In genomic region chr17:80887021-80887748, GRCm38 (mm10) we compare ENCODE assay signal across 9 mouse cellular contexts. TPM values are rescaled to one million over a fixed set of nuclear protein-coding genes. Genes with fewer than 3 reads are reported as not detected.
A peak's percentile ranks its signal among the peaks of the same experiment; 100 is the strongest.
DNase-seq lines count a peak whose midpoint lies in the region; ATAC-seq and TF ChIP-seq lines count a peak whose summit lies in the region.
"Had no signal": no experiment of that assay in that cellular context is flagged by ENCODE, and none has a peak within 500 bp of the region (broad histone marks: within the 10 kb centered on the region; RNA-seq: fewer than 3 reads in every experiment).

No protein-coding gene starts in this region.

- H3K27me3 ChIP-seq in heart, adult 2 months (ENCODE audit: control insufficient read depth, insufficient read depth, low read length) = no peaks in the 10 kb centered on the region
- H3K27me3 ChIP-seq in midbrain, embryonic 14.5 days (ENCODE audit: control insufficient read depth, insufficient read depth, low read length) = no peaks in the 10 kb centered on the region

- DNase-seq in heart, adult 2 months = peak in 1 of 2 experiments; percentile 28
- DNase-seq in heart, postnatal 36 days = no peak
- peak; percentile 58 for DNase-seq in cerebellum, adult 9-11 months
- DNase-seq in forelimb bud, embryonic 11.5 days (ENCODE audit: low read depth, low spot score) = peak; percentile 92
- peak; percentile 76 for DNase-seq in midbrain, embryonic 14.5 days
- no peak for DNase-seq in thymus, postnatal 0 days (ENCODE audit: low spot score)
- no peak for DNase-seq in left cerebral cortex, postnatal 14 days (ENCODE audit: low spot score in 2 of 2)
- DNase-seq in gastrocnemius, postnatal 36 days = no peak
- DNase-seq: adrenal gland, adult 8-10 months had no signal

- no peaks in the 10 kb centered on the region for H3K36me3 ChIP-seq in heart, adult 2 months (ENCODE audit: control insufficient read depth, insufficient read depth, low read length)
- no peaks in the 10 kb centered on the region for H3K36me3 ChIP-seq in midbrain, embryonic 14.5 days (ENCODE audit: control insufficient read depth, insufficient read depth, low read length)

- no peaks in the 10 kb centered on the region for H3K79me2 ChIP-seq in heart, adult 2 months (replicated peaks; ENCODE audit: control insufficient read depth, insufficient read depth, low read length)

- H3K4me1 ChIP-seq in heart, adult 2 months (ENCODE audit: control insufficient read depth, insufficient read depth, low read length) = peaks cover 4% of the 10 kb centered on the region
- peaks cover 22% of the 10 kb centered on the region for H3K4me1 ChIP-seq in midbrain, embryonic 14.5 days (ENCODE audit: control insufficient read depth, insufficient read depth, low read length)

- no peak for TF ChIP-seq POLR2A in heart, adult 2 months (IDR thresholded peaks at IDR 0.05; ENCODE audit: insufficient read depth, low read depth, low read length)

- no peak for TF ChIP-seq CTCF in heart, adult 2 months (IDR thresholded peaks at IDR 0.05)

- 0 out of 2 replicates have a peak overlapping the region, but pooled peaks have one; percentile 14 for H3K4me3 ChIP-seq in heart, adult 2 months
- H3K4me3 ChIP-seq in midbrain, embryonic 14.5 days (replicated peaks; ENCODE audit: low read depth, low read length) = no peak overlapping the region

- intact Hi-C loops in heart, adult 2 months (cut with DNase I) = loop anchor here (5.0 kb wide), 1 partner anchor 35 kb away; no protein-coding TSS in a partner anchor
- intact Hi-C loops in heart, postnatal 36 days (cut with DNase I) = no loop called here
- intact Hi-C loops in left cerebral cortex, postnatal 14 days (cut with DNase I) = no loop called here
- intact Hi-C loops in gastrocnemius, postnatal 36 days (cut with DNase I) = no loop called here

- H3K27ac ChIP-seq in heart, adult 2 months = peak overlapping the region; percentile 69
- peak overlapping the region; percentile 77 for H3K27ac ChIP-seq in midbrain, embryonic 14.5 days (replicated peaks; ENCODE audit: low read depth, low read length)

- peak; percentile 60 for ATAC-seq in midbrain, embryonic 14.5 days (ENCODE audit: low FRiP score, low TSS enrichment)

- WGBS in heart, adult 2 months = 55% methylated on average over 18 of the region's 18 CpGs
- WGBS in midbrain, embryonic 14.5 days = 6% methylated on average over 18 of the region's 18 CpGs

- H3K4me2 ChIP-seq in midbrain, embryonic 14.5 days (ENCODE audit: low read length) = peak overlapping the region; percentile 33

- H3K9ac ChIP-seq in heart, adult 2 months (ENCODE audit: low read depth, low read length) = no peak overlapping the region
- H3K9ac ChIP-seq in midbrain, embryonic 14.5 days (replicated peaks; ENCODE audit: low read length) = no peak overlapping the region

- H3K9me3 ChIP-seq in midbrain, embryonic 14.5 days (ENCODE audit: control insufficient read depth, low read length) = no peaks in the 10 kb centered on the region

- no peak for TF ChIP-seq EP300 in heart, adult 2 months (IDR thresholded peaks at IDR 0.05; ENCODE audit: insufficient read depth, low read depth, low read length)

RNA-seq across cellular contexts. Expression of gene Tmem178, which starts 57.2 kb away (rescaled TPM):
- under 1 TPM; 0.25 to 0.31 TPM for total RNA-seq in heart, adult 2 months (2021)
- polyA plus RNA-seq in heart, adult 2 months (2012; rRNA removed) = 0.18 and 0.44 TPM in 2 replicates
- total RNA-seq in heart, postnatal 36 days (2021) = under 1 TPM; 0.19 to 0.58 TPM
- 30.5 and 31.3 TPM in 2 replicates for polyA plus RNA-seq in midbrain, embryonic 14.5 days (2014; fragmentation: Nextera tagmentation; extraction: Ambion mirVana)
- 0.12 and 0.29 TPM in 2 replicates for polyA plus RNA-seq in thymus, postnatal 0 days (2015; fragmentation: Nextera tagmentation; extraction: Ambion mirVana)
- total RNA-seq in left cerebral cortex, postnatal 14 days (2021) = 100 to 1,000 TPM in 1 of 2 experiments, 10 to 100 TPM in 1; 97.0 to 106 TPM
- total RNA-seq in gastrocnemius, postnatal 36 days (2021) = under 1 TPM; 0.25 to 0.26 TPM

Comparison
In these comparisons a context has a peak if more than half of its experiments do, and no peak if none do; other contexts are left out.
1. DNase-seq: peak in cerebellum, adult 9-11 months (single experiment), forelimb bud, embryonic 11.5 days (single experiment) and midbrain, embryonic 14.5 days (single experiment); none in heart, postnatal 36 days (0 of 2), thymus, postnatal 0 days (single experiment), left cerebral cortex, postnatal 14 days (0 of 2) and gastrocnemius, postnatal 36 days (0 of 2).
2. RNA of gene Tmem178, which starts 57.2 kb away (total RNA-seq): 97.0 to 106 TPM in left cerebral cortex, postnatal 14 days; 0.19 to 0.58 TPM in heart, postnatal 36 days, 0.25 to 0.31 TPM in heart, adult 2 months and 0.25 to 0.26 TPM in gastrocnemius, postnatal 36 days; every median in the first group is over 10 times any median in the second.